Mouse (Mus musculus) stomach, embryonic 15.5 days (tissue): Measurements from ENCODE around the gene Scyl2. TPM values are rescaled to one million over a fixed set of nuclear protein-coding genes. Genes with fewer than 3 reads are reported as not detected.
"Not testable (repeated sequence)": the region's sequence is repeated elsewhere in the genome, so short reads cannot be mapped to it uniquely, and the experiment has no call there.

Source experiments
- ATAC-seq: fragments of 200-750 bp; cut with Nextera tagmentation; 2 replicates; pipeline ENCODE4 v1.8.0; 2017; ENCODE audit warnings: low read depth, moderate number of reproducible peaks, moderate TSS enrichment; ENCODE audit not compliant: insufficient read depth, low FRiP score
- H3K27ac ChIP-seq: fragments of 300-500 bp; sonication (generic); 2 replicates; pipeline ENCODE4 v1.5.1; 2015; ENCODE audit warnings: mild to moderate bottlenecking, inconsistent platforms
- H3K27me3 ChIP-seq: fragments of 300-500 bp; sonication (generic); replicated peaks from 2 replicates; pipeline ENCODE4 v1.6.1; 2015; ENCODE audit warnings: inconsistent platforms
- H3K36me3 ChIP-seq: fragments of 300-500 bp; sonication (generic); 2 replicates; pipeline ENCODE4 v1.6.1; 2015; ENCODE audit warnings: inconsistent platforms
- H3K4me1 ChIP-seq: fragments of 300-500 bp; sonication (generic); 2 replicates; pipeline ENCODE4 v1.6.1; 2015; ENCODE audit warnings: inconsistent platforms
- H3K4me2 ChIP-seq: fragments of 300-500 bp; sonication (generic); 2 replicates; pipeline ENCODE4 v1.6.1; 2015; ENCODE audit warnings: mild to moderate bottlenecking, inconsistent platforms
- H3K4me3 ChIP-seq: fragments of 300-500 bp; sonication (generic); replicated peaks from 2 replicates; pipeline ENCODE4 v1.5.1; 2015; ENCODE audit warnings: inconsistent platforms
- H3K9ac ChIP-seq: fragments of 300-500 bp; sonication (generic); 2 replicates; pipeline ENCODE4 v1.6.1; 2015; ENCODE audit warnings: inconsistent platforms
- H3K9me3 ChIP-seq: fragments of 300-500 bp; sonication (generic); 2 replicates; pipeline ENCODE4 v1.6.1; 2016; ENCODE audit warnings: inconsistent platforms
- WGBS: fragments of 180-500 bp; shearing (Covaris S2); methylation state at CpG from one replicate; pipeline ENCODE4 v1.1.7; 2015; 5-methylcytosine and 5-hydroxymethylcytosine counted together
- polyA plus RNA-seq: library from polyadenylated mRNA; unstranded; fragments of >200 nt; fragmentation: Nextera tagmentation; extraction: Ambion mirVana; gene quantifications from 2 replicates; pipeline ENCODE4 v1.2.1, GENCODE M21; 2015

The Scyl2 gene
- polyA plus RNA-seq, 1 experiment from 2014 or later = 7.1 TPM

DNA sequence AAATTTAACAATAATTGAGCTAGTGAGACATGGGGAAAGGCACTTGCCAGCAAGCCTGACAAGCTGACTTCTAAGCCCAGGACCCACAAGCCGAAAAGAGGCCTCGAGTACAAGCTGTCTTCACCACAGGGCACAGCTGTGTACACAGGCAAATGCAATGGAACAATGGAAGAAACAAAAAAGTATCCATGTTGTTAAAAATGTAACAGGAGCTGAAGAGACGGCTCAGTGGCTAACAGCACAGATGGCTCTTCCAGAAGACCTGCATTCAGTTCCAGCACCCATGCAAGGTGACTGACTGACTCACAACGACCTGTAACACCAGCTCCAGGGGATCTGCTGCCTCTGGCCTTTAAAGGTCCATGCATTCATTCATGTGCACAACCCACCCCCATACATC lies 9.5 kb downstream of the Scyl2 start:
- no peak for ATAC-seq
- no peaks in the 10 kb centered on the region for H3K4me1 ChIP-seq

DNA sequence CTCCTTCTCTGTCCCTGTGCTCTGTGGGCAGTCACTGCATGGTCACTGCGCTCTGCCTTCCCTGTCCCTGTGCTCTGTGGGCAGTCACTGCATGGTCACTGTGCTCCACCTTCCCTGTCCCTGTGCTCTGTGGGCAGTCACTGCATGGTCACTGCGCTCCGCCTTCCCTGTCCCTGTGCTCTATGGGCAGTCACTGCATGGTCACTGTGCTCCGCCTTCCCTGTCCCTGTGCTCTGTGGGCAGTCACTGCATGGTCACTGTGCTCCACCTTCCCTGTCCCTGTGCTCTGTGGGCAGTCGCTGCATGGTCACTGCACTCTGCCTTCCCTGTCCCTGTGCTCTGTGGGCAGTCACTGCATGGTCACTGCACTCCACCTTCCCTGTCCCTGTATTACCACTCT lies 15.7 kb downstream of the Scyl2 start:
- H3K4me2 ChIP-seq, H3K4me1 ChIP-seq, H3K27ac ChIP-seq, H3K36me3 ChIP-seq, H3K9me3 ChIP-seq, ATAC-seq, H3K9ac ChIP-seq, H3K4me3 ChIP-seq, H3K27me3 ChIP-seq: not testable (repeated sequence)
- WGBS = 90% methylated on average over 5 of the region's 5 CpGs

More for the DNA sequence above, 9.5 kb downstream of the Scyl2 start:
- H3K4me3 ChIP-seq = no peak overlapping the region
- H3K4me2 ChIP-seq = no peak overlapping the region
- no peaks in the 10 kb centered on the region for H3K27me3 ChIP-seq
- no peak overlapping the region for H3K27ac ChIP-seq
- no peak overlapping the region for H3K9ac ChIP-seq
- H3K9me3 ChIP-seq = no peaks in the 10 kb centered on the region
- 71% methylated on average over 4 of the region's 4 CpGs for WGBS
- no peaks in the 10 kb centered on the region for H3K36me3 ChIP-seq

- Histone ChIP-seq H3K27ac (no peak overlapping the region), H3K4me1 (no peaks in the 10 kb centered on the region), H3K4me3 (no peak overlapping the region), H3K9me3 (no peaks in the 10 kb centered on the region), H3K36me3 (no peaks in the 10 kb centered on the region), H3K4me2 (no peak overlapping the region), H3K9ac (no peak overlapping the region), H3K27me3 (no peaks in the 10 kb centered on the region)
- ATAC-seq = no peak
- 85% methylated on average over 7 of the region's 7 CpGs for WGBS
These were observed 18.5 kb downstream of the Scyl2 start for GRCm38 (mm10) chr10:89667571-89667970.

DNA sequence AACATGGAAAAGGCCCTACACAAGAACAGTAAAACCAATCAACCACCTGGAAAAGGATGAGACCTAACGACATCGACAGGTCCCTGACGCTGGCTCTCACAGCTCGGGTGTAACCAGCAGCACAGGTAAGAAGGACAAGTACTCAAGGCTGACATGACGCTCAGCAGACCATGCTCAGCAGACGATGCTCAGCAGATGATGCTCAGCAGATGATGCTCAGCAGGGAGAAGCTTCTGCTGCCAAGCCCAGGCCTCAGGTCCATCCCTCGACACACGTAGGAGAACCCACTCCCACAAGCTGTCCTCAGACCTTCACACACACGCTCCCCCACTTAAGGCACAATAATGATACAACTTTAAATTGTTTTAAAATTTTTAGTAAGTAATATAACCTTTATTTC lies 20.4 kb downstream of the Scyl2 start:
- 85% methylated on average over 9 of the region's 9 CpGs for WGBS

GRCm38 (mm10) chr10:89664977-89665645 lies 21.0 kb downstream of the Scyl2 start:
- Histone ChIP-seq H3K4me3 (no peak overlapping the region), H3K9ac (no peak overlapping the region), H3K4me2 (no peak overlapping the region), H3K4me1 (no peaks in the 10 kb centered on the region), H3K36me3 (peaks cover 7% of the 10 kb centered on the region; the same call in 1 of the 2 replicates), H3K27ac (no peak overlapping the region), H3K27me3 (no peaks in the 10 kb centered on the region), H3K9me3 (no peaks in the 10 kb centered on the region)
- 91% methylated on average over 8 of the region's 8 CpGs for WGBS
- ATAC-seq = no peak

More for the DNA sequence above, 20.4 kb downstream of the Scyl2 start:
- Histone ChIP-seq H3K36me3 (peaks cover 7% of the 10 kb centered on the region; the same call in 1 of the 2 replicates), H3K9ac (no peak overlapping the region), H3K4me3 (no peak overlapping the region), H3K9me3 (no peaks in the 10 kb centered on the region), H3K27ac (no peak overlapping the region), H3K27me3 (no peaks in the 10 kb centered on the region), H3K4me2 (no peak overlapping the region), H3K4me1 (no peaks in the 10 kb centered on the region)
- ATAC-seq = no peak

- no peak overlapping the region for H3K4me3 ChIP-seq
- no peak overlapping the region for H3K27ac ChIP-seq
- WGBS = 77% methylated on average over 5 of the region's 5 CpGs
- ATAC-seq = no peak
- H3K27me3 ChIP-seq = no peaks in the 10 kb centered on the region
- H3K36me3 ChIP-seq = peaks cover 31% of the 10 kb centered on the region
- no peak overlapping the region for H3K9ac ChIP-seq
- H3K4me2 ChIP-seq = no peak overlapping the region
- no peaks in the 10 kb centered on the region for H3K9me3 ChIP-seq
- no peaks in the 10 kb centered on the region for H3K4me1 ChIP-seq
These were observed 29.7 kb downstream of the Scyl2 start for GRCm38 (mm10) chr10:89656366-89656765.

DNA sequence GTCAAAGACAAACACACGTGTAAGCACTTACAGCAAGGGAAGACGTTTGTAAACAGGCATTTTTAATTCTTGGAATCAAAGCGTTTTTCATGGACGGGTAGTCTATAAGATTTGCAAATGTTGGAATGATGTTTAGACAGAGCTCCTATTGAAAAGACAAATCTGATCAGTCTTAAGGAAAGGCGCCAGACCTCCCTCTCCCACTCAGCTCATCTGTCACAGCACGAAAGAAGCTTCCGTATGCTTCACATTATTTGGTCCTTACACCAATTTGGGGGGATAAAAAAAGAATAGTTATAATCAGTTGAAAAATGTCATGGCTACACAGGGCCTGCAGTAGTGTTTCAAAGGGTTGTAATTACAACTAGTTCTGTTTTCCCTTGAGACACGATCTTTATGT lies 33.2 kb downstream of the Scyl2 start:
- no peaks in the 10 kb centered on the region for H3K27me3 ChIP-seq
- H3K36me3 ChIP-seq = peaks cover 26% of the 10 kb centered on the region
- no peak for ATAC-seq
- H3K4me3 ChIP-seq = no peak overlapping the region
- no peaks in the 10 kb centered on the region for H3K4me1 ChIP-seq
- H3K9me3 ChIP-seq = no peaks in the 10 kb centered on the region
- H3K4me2 ChIP-seq = no peak overlapping the region
- no peak overlapping the region for H3K27ac ChIP-seq
- no peak overlapping the region for H3K9ac ChIP-seq
- 85% methylated on average over 8 of the region's 8 CpGs for WGBS

DNA sequence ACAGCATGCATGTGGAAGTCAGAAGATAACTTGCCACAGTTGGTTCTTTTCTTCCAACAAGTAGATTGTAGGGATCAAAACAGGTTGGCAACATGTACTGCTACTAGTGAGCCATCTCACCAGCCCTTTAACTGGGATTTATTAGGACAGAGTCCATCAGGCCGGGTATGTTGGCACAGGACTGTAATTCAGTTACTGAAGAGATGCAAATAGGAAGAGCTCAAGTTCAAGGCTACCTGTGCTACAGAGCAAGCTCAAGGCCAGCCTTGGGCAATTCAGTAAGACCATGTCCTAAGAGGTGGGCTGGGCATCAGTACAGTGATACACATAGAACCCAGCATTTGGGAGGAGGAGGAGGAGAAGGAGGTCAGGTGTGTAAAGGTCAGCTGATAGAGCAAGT lies 34.4 kb downstream of the Scyl2 start:
- 79% methylated on average over 1 of the region's 1 CpGs for WGBS
- H3K27me3 ChIP-seq = no peaks in the 10 kb centered on the region
- no peaks in the 10 kb centered on the region for H3K9me3 ChIP-seq
- H3K27ac ChIP-seq = no peak overlapping the region
- H3K36me3 ChIP-seq = peaks cover 18% of the 10 kb centered on the region
- H3K4me2 ChIP-seq = no peak overlapping the region
- H3K9ac ChIP-seq = no peak overlapping the region
- no peaks in the 10 kb centered on the region for H3K4me1 ChIP-seq
- no peak for ATAC-seq
- H3K4me3 ChIP-seq = no peak overlapping the region

DNA sequence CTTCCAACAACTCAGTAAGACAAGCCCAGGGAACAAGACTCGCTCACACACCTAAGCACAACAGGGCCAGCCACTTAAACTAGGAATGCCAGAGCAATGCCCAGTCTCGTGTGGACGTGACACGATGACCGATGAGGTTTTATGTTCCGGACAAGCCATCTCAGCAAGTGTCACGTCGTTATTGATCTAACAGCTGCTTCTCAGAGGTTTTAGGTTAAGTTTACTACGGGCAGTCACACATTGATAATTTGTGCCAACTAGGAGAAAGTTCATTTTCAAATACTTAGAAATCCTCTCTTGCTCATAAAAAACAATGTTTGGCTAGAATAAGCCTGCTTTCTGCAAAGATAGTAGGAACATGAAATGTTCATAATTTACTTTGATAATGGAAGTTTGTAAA lies 39.2 kb downstream of the Scyl2 start:
- H3K27ac ChIP-seq = no peak overlapping the region
- no peak overlapping the region for H3K4me2 ChIP-seq
- 0 out of 2 replicates have a peak, but pooled peaks cover 8% of the 10 kb centered on the region for H3K36me3 ChIP-seq
- H3K4me3 ChIP-seq = no peak overlapping the region
- no peaks in the 10 kb centered on the region for H3K4me1 ChIP-seq
- H3K27me3 ChIP-seq = no peaks in the 10 kb centered on the region
- WGBS = 88% methylated on average over 9 of the region's 9 CpGs
- no peaks in the 10 kb centered on the region for H3K9me3 ChIP-seq
- no peak overlapping the region for H3K9ac ChIP-seq
- no peak for ATAC-seq

- H3K27ac ChIP-seq = no peak overlapping the region
- WGBS = 71% methylated on average over 3 of the region's 3 CpGs
- no peak overlapping the region for H3K4me3 ChIP-seq
- ATAC-seq = no peak
- H3K9me3 ChIP-seq = no peaks in the 10 kb centered on the region
- H3K9ac ChIP-seq = no peak overlapping the region
- peaks cover 14% of the 10 kb centered on the region for H3K36me3 ChIP-seq
- no peak overlapping the region for H3K4me2 ChIP-seq
- H3K27me3 ChIP-seq = no peaks in the 10 kb centered on the region
- no peaks in the 10 kb centered on the region for H3K4me1 ChIP-seq
These were observed 49.1 kb downstream of the Scyl2 start for GRCm38 (mm10) chr10:89637001-89637400.

DNA sequence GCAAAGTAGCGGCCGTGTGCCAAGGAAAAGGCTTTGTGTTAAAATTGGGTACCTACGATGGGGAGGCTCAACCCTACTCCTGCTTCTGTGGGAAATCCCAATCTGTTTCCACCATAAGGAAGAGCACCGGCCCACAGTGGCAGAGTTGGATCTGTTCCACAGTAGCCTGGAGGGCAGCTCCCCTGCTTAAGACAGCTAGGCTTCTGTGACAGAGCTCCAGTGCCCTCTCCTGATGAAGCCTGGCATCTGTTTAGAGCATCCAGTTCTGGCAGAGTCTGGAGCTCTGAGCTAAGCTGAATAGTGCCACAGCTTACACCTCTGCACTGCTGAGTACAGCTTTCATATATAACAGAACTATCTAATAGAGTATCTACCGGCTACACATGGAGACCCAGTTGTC lies 51.1 kb downstream of the Scyl2 start:
- Histone ChIP-seq H3K27me3 (no peaks in the 10 kb centered on the region), H3K9ac (no peak overlapping the region), H3K4me2 (no peak overlapping the region), H3K4me3 (no peak overlapping the region), H3K36me3 (no peaks in the 10 kb centered on the region), H3K9me3 (no peaks in the 10 kb centered on the region), H3K27ac (no peak overlapping the region), H3K4me1 (no peaks in the 10 kb centered on the region)
- ATAC-seq = 0 out of 2 replicates have a peak, but pooled peaks have one; percentile 35
- WGBS = 84% methylated on average over 5 of the region's 5 CpGs

GRCm38 (mm10) chr10:89633736-89634426 lies 52.2 kb downstream of the Scyl2 start:
- no peak overlapping the region for H3K4me3 ChIP-seq
- no peaks in the 10 kb centered on the region for H3K36me3 ChIP-seq
- H3K27ac ChIP-seq = no peak overlapping the region
- ATAC-seq = no peak
- H3K9ac ChIP-seq = no peak overlapping the region
- no peaks in the 10 kb centered on the region for H3K9me3 ChIP-seq
- H3K27me3 ChIP-seq = no peaks in the 10 kb centered on the region
- H3K4me1 ChIP-seq = no peaks in the 10 kb centered on the region
- H3K4me2 ChIP-seq = no peak overlapping the region
- 77% methylated on average over 7 of the region's 7 CpGs for WGBS
